Mouse (Mus musculus) brain, embryonic 14.5 days (tissue): ENCODE results near the gene 4933411K16Rik.

Source experiments
- CTCF ChIP-seq: fragments of 200-500 bp; IDR thresholded peaks from 2 replicates; pipeline ENCODE4 v1.5.1; 2012; ENCODE audit warnings: inconsistent platforms, mild to moderate bottlenecking, moderate library complexity, borderline replicate concordance; ENCODE audit not compliant: insufficient read depth, insufficient read length; ENCODE audit errors: extremely low read depth
- POLR2A ChIP-seq: fragments of 200-500 bp; IDR thresholded peaks from 2 replicates; pipeline ENCODE4 v1.6.1; 2012; ENCODE audit warnings: mild to moderate bottlenecking, inconsistent platforms, borderline replicate concordance; ENCODE audit not compliant: poor library complexity, insufficient read depth, insufficient read length, severe bottlenecking; ENCODE audit errors: extremely low read depth

- no peak for TF ChIP-seq CTCF
- TF ChIP-seq POLR2A = no peak
Measured at GRCm38 (mm10) chr19:42071886-42072608, 20.0 kb downstream of the 4933411K16Rik start.
